Mouse (Mus musculus) CH12.LX (cell line): Measurements from ENCODE around the gene Rpl39.

Experiments used
- CHD2 ChIP-seq: IDR thresholded peaks from 2 replicates; pipeline ENCODE4 v1.6.1; 2011; ENCODE audit warnings: low read length, improper control_type of control experiment
- CTCF ChIP-seq, 2 experiments: IDR thresholded peaks in 1 of 2; conservative IDR thresholded peaks in 1 of 2; 2 replicates each; pipeline ENCODE4 v1.5.1; 2011 to 2012; ENCODE audit warnings: low read depth in 2 of 2, low read length in 2 of 2, improper control_type of control experiment in 1 of 2, inconsistent platforms in 1 of 2, mild to moderate bottlenecking in 1 of 2, moderate library complexity in 1 of 2
- EP300 ChIP-seq: IDR thresholded peaks from 2 replicates; pipeline ENCODE4 v1.6.1; 2011; ENCODE audit warnings: low read length, improper control_type of control experiment
- MAX ChIP-seq: IDR thresholded peaks from 2 replicates; pipeline ENCODE4 v1.6.1; 2011; ENCODE audit warnings: low read length, improper control_type of control experiment
- MYC ChIP-seq: IDR thresholded peaks from 2 replicates; pipeline ENCODE4 v1.6.1; 2011; ENCODE audit warnings: low read depth, mild to moderate bottlenecking, improper control_type of control experiment, low read length
- POLR2A ChIP-seq: IDR thresholded peaks from 2 replicates; pipeline ENCODE4 v1.6.1; 2011; ENCODE audit warnings: low read depth, mild to moderate bottlenecking, improper control_type of control experiment, low read length
- SIN3A ChIP-seq: IDR thresholded peaks from 2 replicates; pipeline ENCODE4 v1.6.1; 2012; ENCODE audit warnings: low read length, improper control_type of control experiment, inconsistent platforms
- SMC3 ChIP-seq: IDR thresholded peaks from 2 replicates; pipeline ENCODE4 v1.6.1; 2011; ENCODE audit warnings: low read depth, low read length, improper control_type of control experiment
- USF1 ChIP-seq: IDR thresholded peaks from 2 replicates; pipeline ENCODE4 v1.6.1; 2014; ENCODE audit warnings: low read depth, mild to moderate bottlenecking, inconsistent platforms, low read length, improper control_type of control experiment
- ZNF384 ChIP-seq: IDR thresholded peaks from 2 replicates; pipeline ENCODE4 v1.6.1; 2012; ENCODE audit warnings: low read depth, low read length, improper control_type of control experiment, inconsistent platforms

- TF ChIP-seq MYC (no peak), POLR2A (no peak), CTCF (conservative IDR thresholded peaks at IDR 0.05 in 1 of 2, IDR thresholded peaks at IDR 0.05 in 1 of 2; ENCODE audit: low read depth in 2 of 2, low read length in 2 of 2) (no peak), SMC3 (no peak), EP300 (no peak), CHD2 (no peak), USF1 (no peak), MAX (no peak), ZNF384 (no peak), SIN3A (no peak)
Measured at GRCm38 (mm10) chrX:37098681-37099080, 13.5 kb upstream of the Rpl39 start.
